Mouse (Mus musculus) intestine, postnatal 0 days (tissue): ENCODE data around the gene Tcf21. TPM values are rescaled to one million over a fixed set of nuclear protein-coding genes. Genes with fewer than 3 reads are reported as not detected.
A peak's percentile ranks its signal among the peaks of the same experiment; 100 is the strongest.

Experiments used
- ATAC-seq: fragments of 200-750 bp; cut with Nextera tagmentation; 2 replicates; pipeline ENCODE4 v1.8.0; 2017; ENCODE audit warnings: mild to moderate bottlenecking, moderate TSS enrichment, moderate library complexity
- H3K27ac ChIP-seq: fragments of 300-500 bp; sonication (generic); 2 replicates; pipeline ENCODE4 v1.5.1; 2014; ENCODE audit warnings: mild to moderate bottlenecking, low read depth, low read length, moderate library complexity
- H3K27me3 ChIP-seq: fragments of 300-500 bp; sonication (generic); replicated peaks from 2 replicates; pipeline ENCODE4 v1.6.1; 2014; ENCODE audit warnings: low read length, mixed read lengths; ENCODE audit not compliant: control insufficient read depth, insufficient read depth
- H3K36me3 ChIP-seq: fragments of 300-500 bp; sonication (generic); 2 replicates; pipeline ENCODE4 v1.6.1; 2014; ENCODE audit warnings: mild to moderate bottlenecking, moderate library complexity; ENCODE audit not compliant: control insufficient read depth, insufficient read depth
- H3K4me1 ChIP-seq: fragments of 300-500 bp; sonication (generic); replicated peaks from 2 replicates; pipeline ENCODE4 v1.6.1; 2014; ENCODE audit warnings: antibody characterized with exemption, low read length, mixed read lengths; ENCODE audit not compliant: control insufficient read depth, insufficient read depth
- H3K4me2 ChIP-seq: fragments of 300-500 bp; sonication (generic); replicated peaks from 2 replicates; pipeline ENCODE4 v1.6.1; 2014; ENCODE audit warnings: low read depth, mild to moderate bottlenecking, moderate library complexity
- H3K4me3 ChIP-seq: fragments of 300-500 bp; sonication (generic); 2 replicates; pipeline ENCODE4 v1.5.1; 2014; ENCODE audit warnings: low read depth, low read length
- H3K9ac ChIP-seq: fragments of 300-500 bp; sonication (generic); 2 replicates; pipeline ENCODE4 v1.6.1; 2014; ENCODE audit warnings: mild to moderate bottlenecking, low read depth, low read length
- H3K9me3 ChIP-seq: fragments of 300-500 bp; sonication (generic); 2 replicates; pipeline ENCODE4 v1.6.1; 2016; ENCODE audit warnings: mixed run types; ENCODE audit not compliant: control insufficient read depth
- CTCF ChIP-seq: sonication (generic); IDR thresholded peaks from 2 replicates; pipeline ENCODE4 v1.5.1; 2016; ENCODE audit warnings: low read depth, mild to moderate bottlenecking, control low read depth, antibody characterized with exemption, moderate library complexity
- WGBS: fragments of 180-500 bp; shearing (Covaris S2); extraction: QIAGEN DNeasy Blood & Tissue Kit; methylation state at CpG from one replicate; pipeline ENCODE4 v1.1.7; 2014; 5-methylcytosine and 5-hydroxymethylcytosine counted together
- polyA plus RNA-seq: library from polyadenylated mRNA; unstranded; fragments of >200 nt; fragmentation: Nextera tagmentation; extraction: Ambion mirVana; gene quantifications from 2 replicates; pipeline ENCODE4 v1.2.1, GENCODE M21; 2015

The Tcf21 gene
- polyA plus RNA-seq, 1 experiment from 2014 or later: 70.2 TPM

DNA sequence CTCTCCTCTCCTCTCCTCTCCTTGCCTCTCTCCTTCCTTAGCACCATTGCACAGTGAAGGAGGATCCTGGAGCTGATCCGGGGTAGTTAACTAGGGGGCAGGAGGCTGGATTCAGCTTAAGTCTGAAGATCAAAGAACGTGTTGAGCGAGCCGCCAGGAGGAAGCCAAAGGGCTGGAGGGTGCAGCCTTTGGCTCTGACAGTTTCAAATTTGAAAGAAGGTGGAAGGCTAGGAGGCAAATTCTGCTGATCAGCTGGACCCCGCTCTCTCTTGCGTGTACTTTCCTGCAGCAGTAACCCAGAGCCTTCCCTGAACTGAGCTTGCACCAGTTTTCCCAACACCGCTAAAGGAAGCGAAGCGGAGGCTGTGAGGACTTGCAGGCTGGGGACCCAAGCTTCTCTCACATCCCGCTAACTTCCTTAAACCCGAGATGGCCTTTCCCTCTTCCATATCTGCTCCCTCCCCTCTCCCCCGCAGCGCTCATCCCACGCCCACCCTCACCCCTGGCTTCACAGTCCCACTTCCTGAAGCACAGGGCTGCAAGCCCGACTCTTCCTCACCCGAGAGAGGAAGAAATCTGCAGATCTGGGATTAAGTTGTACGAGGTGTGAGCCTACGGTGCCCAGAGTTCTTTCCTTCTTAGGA lies 6.5 kb downstream of the Tcf21 start:
- Histone ChIP-seq H3K27ac (no peak overlapping the region; the same call in 1 of the 2 replicates), H3K9me3 (no peaks in the 10 kb centered on the region), H3K4me3 (peak overlapping the region; percentile 31), H3K9ac (peak overlapping the region; percentile 34; the same call in 1 of the 2 replicates), H3K36me3 (no peaks in the 10 kb centered on the region), H3K27me3 (peaks cover 40% of the 10 kb centered on the region), H3K4me1 (no peaks in the 10 kb centered on the region), H3K4me2 (peak overlapping the region; percentile 52)
- TF ChIP-seq CTCF: no peak
- no peak for ATAC-seq
- WGBS: 2% methylated on average over 17 of the region's 18 CpGs

DNA sequence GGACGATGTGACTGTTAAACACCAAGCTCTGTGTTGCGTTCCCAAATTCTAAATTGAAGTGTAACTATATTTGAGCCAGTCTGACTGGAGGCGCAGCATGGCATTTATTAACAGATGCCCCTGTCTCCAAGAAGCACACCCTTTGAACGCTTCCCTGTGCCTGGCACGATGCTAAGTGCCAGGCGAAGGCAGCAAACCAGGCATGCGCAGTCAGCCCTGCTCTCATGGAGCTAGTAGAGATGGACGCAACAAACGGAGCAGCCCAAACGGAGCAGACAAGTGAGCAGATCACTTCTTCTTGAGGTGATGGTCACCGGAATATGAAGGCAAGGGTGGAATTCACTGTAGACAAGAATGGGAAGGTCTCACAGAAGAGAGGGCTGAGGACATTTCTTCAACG lies 8.1 kb downstream of the Tcf21 start:
- 33% methylated on average over 12 of the region's 12 CpGs for WGBS
- no peak for TF ChIP-seq CTCF
- Histone ChIP-seq H3K27ac (no peak overlapping the region), H3K9me3 (no peaks in the 10 kb centered on the region), H3K27me3 (peaks cover 31% of the 10 kb centered on the region), H3K4me1 (no peaks in the 10 kb centered on the region), H3K36me3 (no peaks in the 10 kb centered on the region), H3K9ac (no peak overlapping the region), H3K4me2 (peak overlapping the region; percentile 24; the same call in 1 of the 2 replicates), H3K4me3 (no peak overlapping the region)
- ATAC-seq: no peak

DNA sequence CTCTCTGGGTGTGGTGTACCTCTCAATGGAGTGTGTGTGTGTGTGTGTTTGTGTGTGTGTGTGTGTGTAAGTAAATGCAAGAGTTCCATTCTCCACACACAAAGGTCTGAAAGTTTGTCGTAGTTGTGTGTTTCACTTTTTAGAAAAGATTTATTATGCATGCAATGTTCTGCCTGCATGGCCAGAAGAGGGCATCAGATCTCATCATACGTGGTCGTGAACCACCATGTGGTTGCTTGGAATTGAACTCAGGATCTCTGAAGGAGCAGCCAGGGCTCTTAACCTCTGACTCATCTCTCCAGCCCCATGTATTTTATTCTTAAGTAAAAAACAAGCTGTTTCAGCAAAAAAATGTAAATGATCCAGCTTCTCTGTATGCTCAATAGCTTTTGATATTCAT lies 37.3 kb downstream of the Tcf21 start:
- no peaks in the 10 kb centered on the region for H3K36me3 ChIP-seq
- no peak overlapping the region for H3K4me3 ChIP-seq
- H3K9me3 ChIP-seq: no peaks in the 10 kb centered on the region
- no peaks in the 10 kb centered on the region for H3K4me1 ChIP-seq
- H3K4me2 ChIP-seq: no peak overlapping the region
- peak; percentile 56 for TF ChIP-seq CTCF
- H3K9ac ChIP-seq: no peak overlapping the region
- H3K27me3 ChIP-seq: no peaks in the 10 kb centered on the region
- 56% methylated on average over 3 of the region's 3 CpGs for WGBS
- no peak for ATAC-seq
- H3K27ac ChIP-seq: no peak overlapping the region

DNA sequence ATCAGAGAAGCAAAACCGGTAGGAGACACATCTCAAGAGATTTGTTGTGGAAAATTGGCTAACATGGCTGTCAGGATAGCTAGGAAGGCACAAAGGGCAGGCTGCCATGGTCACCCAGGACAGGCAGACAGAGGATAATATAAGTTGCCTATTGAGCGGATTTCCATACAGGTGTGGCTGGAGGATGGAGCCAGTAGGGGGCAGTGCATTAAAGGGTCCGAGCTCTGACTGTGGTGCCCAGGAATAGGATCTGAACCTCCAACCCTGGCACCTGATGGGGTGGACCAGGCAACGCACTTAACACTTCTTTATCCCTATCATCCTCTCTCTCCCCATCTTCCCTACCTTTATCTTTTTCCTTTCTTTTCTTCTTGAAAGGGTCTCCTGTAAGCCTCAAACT lies 38.5 kb downstream of the Tcf21 start:
- Histone ChIP-seq H3K4me2 (no peak overlapping the region), H3K4me3 (no peak overlapping the region), H3K27me3 (no peaks in the 10 kb centered on the region), H3K9me3 (no peaks in the 10 kb centered on the region), H3K36me3 (no peaks in the 10 kb centered on the region), H3K9ac (no peak overlapping the region), H3K4me1 (no peaks in the 10 kb centered on the region), H3K27ac (no peak overlapping the region)
- 33% methylated on average over 4 of the region's 4 CpGs for WGBS
- ATAC-seq: no peak
- TF ChIP-seq CTCF: peak; percentile 59

DNA sequence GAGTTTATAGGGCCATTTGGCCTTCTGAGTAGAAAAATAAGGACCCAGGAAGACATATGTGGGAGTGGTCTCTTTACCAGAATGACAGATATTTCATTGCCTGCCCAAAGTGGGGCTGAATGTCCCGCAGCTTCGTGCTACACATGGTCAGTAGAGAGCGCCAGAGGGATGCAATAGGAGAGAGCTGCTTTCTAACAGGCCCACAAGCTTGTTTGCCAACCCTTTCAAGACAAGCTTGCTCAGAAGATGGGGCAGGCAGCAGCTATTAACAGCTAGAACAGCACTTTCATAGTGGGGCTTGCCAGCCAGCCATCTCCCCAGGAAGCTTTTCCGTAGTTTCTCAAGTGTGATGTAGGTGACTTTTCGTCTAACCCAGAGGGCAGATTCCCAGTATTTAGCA lies 42.0 kb downstream of the Tcf21 start:
- Histone ChIP-seq H3K4me1 (no peaks in the 10 kb centered on the region), H3K4me2 (no peak overlapping the region), H3K4me3 (no peak overlapping the region), H3K27me3 (no peaks in the 10 kb centered on the region), H3K36me3 (no peaks in the 10 kb centered on the region), H3K27ac (no peak overlapping the region), H3K9me3 (no peaks in the 10 kb centered on the region), H3K9ac (no peak overlapping the region)
- TF ChIP-seq CTCF: peak; percentile 78
- WGBS: 10% methylated on average over 5 of the region's 5 CpGs
- no peak for ATAC-seq

DNA sequence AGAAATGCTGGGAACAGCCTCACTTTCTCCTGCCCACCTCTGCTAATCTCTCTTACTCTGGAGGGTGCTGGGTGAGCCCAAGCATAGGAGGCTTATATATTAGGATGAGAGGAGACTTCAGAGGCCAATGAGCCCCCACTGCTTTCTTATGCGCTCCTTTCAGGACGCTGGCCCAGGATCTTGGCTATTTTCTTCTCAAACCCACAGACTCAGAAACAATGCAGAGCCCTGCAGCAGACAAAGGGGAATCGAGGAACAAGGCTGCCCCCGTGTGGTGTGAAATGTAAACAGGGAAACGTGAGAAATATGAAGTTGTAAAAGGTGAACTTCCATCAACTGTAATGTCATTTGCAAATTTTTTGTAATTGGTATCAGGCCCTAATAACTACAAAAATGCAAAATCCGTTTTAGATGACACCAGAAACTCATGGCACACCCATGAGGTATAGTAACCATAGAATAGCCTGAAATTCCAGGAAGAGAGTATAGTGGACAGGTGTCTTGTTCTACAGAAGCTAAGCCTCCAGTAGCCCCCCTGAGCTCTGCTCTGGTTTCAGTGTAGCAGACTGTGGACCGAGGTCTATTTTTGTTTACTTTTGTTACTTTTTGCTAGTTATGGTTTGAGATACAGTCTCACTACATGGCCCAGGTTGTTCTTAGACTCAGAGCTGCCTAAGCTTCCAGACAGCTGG lies 43.8 kb downstream of the Tcf21 start:
- Histone ChIP-seq H3K9me3 (no peaks in the 10 kb centered on the region), H3K4me3 (no peak overlapping the region), H3K9ac (no peak overlapping the region), H3K36me3 (no peaks in the 10 kb centered on the region), H3K27me3 (no peaks in the 10 kb centered on the region), H3K4me1 (no peaks in the 10 kb centered on the region), H3K27ac (no peak overlapping the region), H3K4me2 (no peak overlapping the region)
- peak; percentile 69 for TF ChIP-seq CTCF
- ATAC-seq: no peak
- 16% methylated on average over 7 of the region's 7 CpGs for WGBS
